Mouse (Mus musculus) lung, postnatal 0 days (tissue): Measurements from ENCODE around the gene Jagn1.

ENCODE experiments used
- CTCF ChIP-seq: IDR thresholded peaks from 2 replicates; pipeline ENCODE4 v1.5.1; 2016; ENCODE audit warnings: antibody characterized with exemption, mild to moderate bottlenecking
- EP300 ChIP-seq: IDR thresholded peaks from 2 replicates; pipeline ENCODE4 v1.6.1; 2016; ENCODE audit warnings: antibody characterized with exemption, mild to moderate bottlenecking, control low read depth

DNA sequence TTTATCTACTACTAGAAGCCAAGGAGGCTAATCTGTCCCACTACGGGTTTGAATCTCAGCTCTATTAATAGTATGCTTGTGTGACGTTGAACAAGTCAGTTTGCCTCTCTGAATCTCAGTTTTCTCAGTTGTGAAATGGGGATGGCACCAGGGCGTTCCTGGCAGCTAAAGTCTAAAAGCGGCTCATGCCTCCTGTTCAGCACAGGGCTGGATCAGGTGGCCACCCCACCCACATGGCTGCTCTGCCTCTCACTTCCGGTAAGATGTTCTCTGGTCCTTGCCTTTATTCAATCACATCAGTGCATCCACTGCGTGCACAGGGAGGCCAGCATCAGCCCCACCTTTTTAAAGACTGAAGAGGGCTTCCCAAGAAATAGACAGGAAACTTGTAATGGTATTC, 36.9 kb upstream of the Jagn1 start:
- TF ChIP-seq EP300 (no peak), CTCF (no peak)
